Mouse (Mus musculus) megakaryocyte, embryonic 14.5 days (primary cell): Measurements from ENCODE around the gene Dhodh.

Experiments
- FLI1 ChIP-seq: IDR thresholded peaks from 2 replicates; pipeline ENCODE4 v1.6.1; 2012; ENCODE audit warnings: low read length, inconsistent platforms, mixed read lengths
- GATA1 ChIP-seq: IDR thresholded peaks from 3 replicates; pipeline ENCODE4 v1.6.1; 2012; ENCODE audit warnings: mixed read lengths, low read length, inconsistent platforms, borderline replicate concordance

GRCm38 (mm10) chr8:109586972-109587504 is 21.4 kb downstream of the Dhodh start:
- TF ChIP-seq GATA1 (no peak), FLI1 (no peak)
